Mouse (Mus musculus) cortical plate, adult 2 months (tissue): ENCODE measurements around the gene Ift46.

Source experiments
- CTCF ChIP-seq: fragments of 200-500 bp; IDR thresholded peaks from 2 replicates; pipeline ENCODE4 v1.5.1; 2011; ENCODE audit warnings: mild to moderate bottlenecking, control low read depth, low read length; ENCODE audit not compliant: insufficient read depth; ENCODE audit errors: extremely low read depth
- POLR2A ChIP-seq: fragments of 200-500 bp; IDR thresholded peaks from 2 replicates; pipeline ENCODE4 v1.6.1; 2011; ENCODE audit warnings: mild to moderate bottlenecking, low read length, control low read depth; ENCODE audit not compliant: insufficient read depth; ENCODE audit errors: extremely low read depth

- no peak for TF ChIP-seq CTCF
- TF ChIP-seq POLR2A: no peak
Measured at GRCm38 (mm10) chr9:44721154-44721876, 46.4 kb upstream of the Ift46 start.
